Mouse (Mus musculus) layer of hippocampus, postnatal 10 days (tissue): ENCODE measurements around the gene Snx20. TPM values are rescaled to one million over a fixed set of nuclear protein-coding genes. Genes with fewer than 3 reads are reported as not detected.

Experiments
- DNase-seq, 2 experiments: peaks; one replicate each; pipeline ENCODE4 v3.0.0; 2021; ENCODE audit warnings: low spot score in 2 of 2
- total RNA-seq, 2 experiments: library from RNA; stranded (reverse); gene quantifications; 2 replicates each; pipeline ENCODE4 v1.2.3; 2021

The Snx20 gene
- total RNA-seq, 2 experiments from 2014 or later: 1.8 to 1.9 TPM

- DNase-seq: peak; percentile 41 to 47
Observed at GRCm38 (mm10) chr8:88646837-88647778, 11.2 kb upstream of the Snx20 start, which contains the start of gene Nod2. Nod2 (plus strand) TSS chr8:88647315.

GRCm38 (mm10) chr8:88642734-88643564 is 7.0 kb upstream of the Snx20 start:
- no peak for DNase-seq

DNA sequence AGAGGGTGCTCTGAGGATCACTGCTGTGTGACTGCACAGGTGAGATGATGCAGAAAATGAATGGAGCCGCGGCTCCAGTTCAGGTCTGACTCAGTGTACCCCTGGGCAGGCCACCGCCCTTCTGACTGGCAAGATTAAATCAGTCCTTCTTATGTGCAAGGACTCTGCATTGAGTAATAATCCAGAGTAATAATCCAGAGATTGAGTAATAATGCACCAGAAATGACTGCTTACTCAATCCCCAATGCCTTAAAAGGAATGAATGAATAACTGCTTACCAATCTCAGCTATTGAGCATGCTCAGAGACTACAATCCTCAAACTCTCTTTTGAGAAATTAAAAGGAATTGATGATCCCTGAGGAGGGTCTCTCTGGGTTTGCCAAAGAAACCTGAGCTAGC is 3.0 kb upstream of the Snx20 start:
- no peak for DNase-seq

DNA sequence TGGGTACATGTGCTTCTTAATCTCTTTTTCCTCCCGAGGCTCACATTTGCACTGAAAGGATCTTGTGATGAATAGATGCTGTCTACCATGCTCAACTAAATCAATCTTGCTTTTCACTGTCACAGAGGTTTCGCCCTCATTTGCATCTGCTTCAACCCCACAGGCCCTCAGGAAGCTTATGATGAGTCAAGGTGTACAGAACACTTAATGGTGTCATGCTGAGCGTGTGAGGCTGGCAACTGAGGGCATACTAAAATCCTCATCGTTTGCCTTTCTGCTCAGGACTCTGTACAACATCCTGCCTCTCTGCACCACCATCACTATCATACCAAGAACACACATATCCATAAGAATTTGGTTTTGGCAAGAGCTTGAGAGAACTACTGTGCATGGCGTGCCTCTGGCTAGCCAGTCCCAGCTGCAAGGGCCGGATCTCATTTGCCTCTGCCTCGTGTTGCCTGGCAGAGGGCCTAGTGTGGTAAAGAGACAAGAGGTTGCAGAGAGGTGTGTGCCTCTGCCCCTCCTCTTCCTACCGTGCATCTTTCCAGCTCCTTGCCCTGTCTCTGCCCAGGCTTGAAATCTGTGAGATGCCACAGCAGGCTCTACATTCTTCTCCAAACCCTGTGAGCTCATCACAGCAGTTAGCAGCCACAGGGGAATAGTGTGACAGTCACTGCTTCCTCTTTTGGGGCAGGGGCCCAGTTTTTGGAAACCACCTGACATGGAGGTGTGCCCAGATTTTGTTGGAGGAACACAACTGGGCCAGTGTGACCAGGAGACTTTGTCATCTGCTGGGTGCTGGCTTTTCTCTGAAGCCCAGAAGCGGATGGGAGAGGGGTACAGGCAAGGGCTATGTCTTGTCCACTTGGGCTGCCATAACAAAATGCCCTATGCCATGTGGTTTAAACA is 1.4 kb upstream of the Snx20 start:
- DNase-seq: no peak

- no peak for DNase-seq
Observed at GRCm38 (mm10) chr8:88633343-88633765, 2.6 kb downstream of the Snx20 start.

DNA sequence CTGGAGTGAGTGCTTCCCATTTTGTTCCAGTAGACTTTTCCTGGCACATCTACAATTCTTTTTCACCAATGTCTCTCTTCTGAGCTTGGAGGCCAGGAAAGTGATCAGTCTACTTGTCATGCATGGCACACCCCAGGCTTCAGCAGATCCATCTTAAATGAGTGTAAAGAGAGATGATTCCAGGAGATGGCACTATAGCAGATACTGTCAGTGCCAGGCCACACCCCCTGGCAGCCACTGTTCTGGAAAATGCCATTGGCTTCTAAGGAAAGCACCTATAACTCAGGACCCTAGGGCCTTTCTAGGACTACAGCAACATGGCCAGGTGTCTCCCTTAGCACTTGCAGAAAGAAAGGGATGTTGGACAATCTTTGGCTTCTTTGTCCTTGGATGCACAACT is 4.8 kb downstream of the Snx20 start:
- DNase-seq: peak in 1 of 2 experiments; percentile 39

DNA sequence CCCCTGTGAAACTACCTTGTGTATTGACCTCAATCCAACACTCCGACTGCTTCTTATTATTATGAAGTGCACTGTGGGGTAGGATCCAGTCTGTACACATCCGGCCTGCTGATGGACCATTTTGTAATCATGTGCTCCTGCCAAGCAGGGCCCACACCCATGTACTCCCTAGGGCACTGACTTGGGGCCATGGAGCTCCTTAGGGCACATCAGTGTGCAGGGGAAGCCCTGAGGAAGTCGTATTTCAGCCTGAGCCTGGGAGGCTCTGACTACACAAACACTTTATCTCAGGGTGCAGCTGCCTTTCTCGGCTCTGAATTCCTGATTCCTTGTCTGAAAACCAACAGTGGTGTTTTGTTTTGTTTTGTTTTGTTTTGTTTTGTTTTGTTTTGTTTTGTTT is 5.7 kb downstream of the Snx20 start:
- DNase-seq: no peak

DNA sequence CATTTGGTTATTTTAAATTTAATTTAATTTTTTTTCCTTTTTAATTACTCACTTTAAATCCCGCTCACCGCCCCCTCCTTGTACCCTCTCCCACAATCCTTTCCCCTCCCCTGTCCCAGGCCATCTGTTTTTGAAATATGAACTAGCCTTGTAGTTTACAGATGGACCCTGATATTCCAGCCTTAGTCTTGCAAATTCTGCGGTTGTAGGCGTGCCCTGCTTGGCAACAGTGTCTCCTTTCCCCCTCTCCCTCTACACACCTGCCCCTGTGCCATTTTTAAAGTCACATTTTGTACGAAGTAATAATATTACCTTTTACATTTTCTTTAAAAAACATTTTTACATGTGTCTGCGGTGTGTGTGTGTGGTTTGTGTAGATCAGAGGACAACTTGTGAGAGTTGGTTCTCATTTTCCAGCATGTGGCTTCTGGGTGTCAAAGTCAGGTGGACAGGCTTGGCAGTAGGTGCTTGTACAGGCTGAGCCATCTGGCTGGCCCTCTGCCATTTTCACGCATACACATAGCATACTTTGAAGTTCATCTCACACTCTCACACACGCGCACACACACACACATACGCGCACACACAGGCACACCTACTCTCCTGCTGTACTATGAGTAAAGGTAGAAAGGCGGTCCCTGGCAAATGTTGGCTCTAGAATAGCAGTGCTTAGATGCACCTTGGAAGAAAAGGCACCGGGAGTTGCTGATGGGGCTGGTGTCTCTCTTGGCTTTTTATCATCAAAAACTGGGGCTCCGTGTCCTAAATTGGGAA is 7.7 kb downstream of the Snx20 start:
- DNase-seq: peak in 1 of 2 experiments; percentile 27

DNA sequence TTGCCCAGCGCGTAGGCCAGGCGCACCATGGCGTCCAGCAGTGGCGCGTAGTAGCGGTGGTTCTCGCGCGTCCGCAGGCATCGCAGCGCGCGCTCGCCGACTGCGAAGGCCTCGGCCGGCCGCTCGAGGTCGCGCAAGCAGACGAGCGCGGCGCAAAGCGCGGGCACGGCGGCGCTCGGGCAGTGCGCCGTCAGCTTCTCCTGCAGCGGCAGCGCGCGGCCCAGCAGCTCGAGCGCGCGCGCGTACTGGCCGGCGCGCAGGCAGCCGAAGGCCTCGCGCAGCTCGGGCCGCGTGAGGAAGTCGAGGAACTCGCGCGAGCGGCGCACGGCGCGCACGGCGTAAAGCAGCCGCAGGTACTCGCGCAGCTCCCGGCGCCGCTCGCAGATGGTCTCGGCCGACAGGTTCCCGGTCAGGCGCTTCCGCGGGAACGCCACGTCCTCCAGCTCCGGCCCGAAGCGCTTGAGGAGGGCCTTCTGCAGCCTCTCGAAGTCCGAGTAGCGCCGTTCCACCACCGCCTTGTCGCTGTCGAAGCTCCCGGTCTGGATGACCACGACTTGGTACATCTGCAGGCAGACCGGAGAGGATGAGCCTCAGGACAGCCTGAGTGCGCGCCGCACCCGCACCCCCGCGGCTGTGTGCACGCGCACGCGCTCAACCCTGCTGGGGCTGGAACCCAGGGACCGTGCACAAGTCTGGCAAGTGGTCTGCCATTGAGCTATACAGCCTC is 8.5 kb downstream of the Snx20 start:
- DNase-seq: peak; percentile 66 to 81

GRCm38 (mm10) chr8:88626940-88627264 is 9.0 kb downstream of the Snx20 start:
- DNase-seq: no peak

- no peak for DNase-seq
Observed at GRCm38 (mm10) chr8:88626433-88626832, 9.5 kb downstream of the Snx20 start.

DNA sequence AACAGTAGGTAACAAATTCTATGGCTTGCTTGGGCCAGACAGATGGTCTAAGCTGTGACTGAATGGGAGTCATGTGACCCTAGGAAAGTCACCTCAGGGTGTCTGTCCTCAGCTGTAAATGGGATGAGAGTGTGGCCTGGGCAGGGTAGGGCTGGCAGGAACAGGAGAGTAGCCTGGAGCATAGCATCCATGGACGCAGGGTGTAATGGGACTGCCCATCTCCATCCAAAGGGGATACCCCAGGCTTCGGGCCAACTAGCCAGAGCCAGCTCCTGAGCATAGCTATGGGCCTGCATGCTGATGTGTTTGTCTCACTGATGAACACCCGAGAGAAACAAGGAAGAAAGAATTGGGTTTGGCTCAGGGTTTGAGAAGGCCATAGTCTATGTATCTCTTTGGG is 11.7 kb downstream of the Snx20 start:
- no peak for DNase-seq

DNA sequence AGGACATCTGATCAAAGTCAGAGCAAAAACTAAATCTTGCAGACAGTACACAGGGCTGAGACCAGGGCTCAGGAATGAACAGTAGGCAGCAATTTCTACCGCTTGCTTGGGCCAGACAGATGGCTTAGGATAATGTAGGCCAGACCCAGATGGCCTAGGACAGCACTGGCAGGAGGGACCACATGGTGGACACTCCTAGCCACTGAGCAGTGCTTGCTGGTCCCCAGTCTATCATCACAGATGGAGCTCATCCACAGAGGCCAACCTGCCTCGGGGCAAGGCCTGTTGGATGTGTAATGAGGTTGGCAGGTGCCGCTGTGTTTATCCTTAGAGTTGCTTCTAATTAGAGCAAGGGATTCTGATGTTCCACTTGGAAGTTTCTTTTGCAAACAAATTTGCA is 12.6 kb downstream of the Snx20 start:
- no peak for DNase-seq

GRCm38 (mm10) chr8:88621408-88621807 is 14.5 kb downstream of the Snx20 start:
- peak; percentile 87 to 88 for DNase-seq

DNA sequence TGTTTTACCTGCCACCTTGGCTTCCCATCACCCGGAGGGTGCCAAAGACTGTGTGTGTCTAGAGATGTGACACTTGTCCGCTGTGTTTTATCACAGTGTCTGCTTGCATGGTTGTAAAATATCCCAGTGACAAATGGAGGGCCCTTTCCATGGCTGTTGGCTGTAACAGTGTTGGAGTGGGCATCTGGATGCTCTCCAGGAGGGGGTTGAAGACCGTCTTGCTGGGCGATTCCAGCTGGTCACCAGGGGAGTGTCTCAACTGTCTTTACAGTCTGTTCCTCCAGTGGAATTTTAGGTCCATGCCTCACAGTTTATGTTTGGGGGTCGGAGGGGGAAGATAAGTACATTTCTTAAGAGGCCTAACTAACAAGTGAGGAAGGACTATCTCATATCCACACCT is 15.0 kb downstream of the Snx20 start:
- no peak for DNase-seq

GRCm38 (mm10) chr8:88619513-88619912 is 16.4 kb downstream of the Snx20 start:
- DNase-seq: no peak

DNA sequence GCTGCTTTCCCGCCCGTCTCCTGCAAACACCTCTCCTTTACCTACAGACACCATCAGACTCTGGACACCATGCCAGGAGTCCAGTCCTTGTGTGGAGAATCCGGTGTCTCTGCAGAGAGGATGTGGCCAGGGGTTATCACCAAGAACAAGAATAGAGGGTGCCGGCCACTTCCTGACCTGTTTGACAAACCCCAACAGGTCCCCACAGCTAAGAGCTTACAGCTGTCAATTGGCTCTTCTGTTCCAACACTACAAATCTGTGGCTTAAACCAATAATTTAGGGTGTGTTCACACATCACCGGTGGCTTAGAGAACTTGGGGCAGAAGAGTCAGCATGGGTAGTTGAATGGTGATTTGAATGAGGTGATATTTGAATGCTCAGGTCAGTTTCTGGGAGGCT is 17.3 kb downstream of the Snx20 start:
- DNase-seq: no peak

DNA sequence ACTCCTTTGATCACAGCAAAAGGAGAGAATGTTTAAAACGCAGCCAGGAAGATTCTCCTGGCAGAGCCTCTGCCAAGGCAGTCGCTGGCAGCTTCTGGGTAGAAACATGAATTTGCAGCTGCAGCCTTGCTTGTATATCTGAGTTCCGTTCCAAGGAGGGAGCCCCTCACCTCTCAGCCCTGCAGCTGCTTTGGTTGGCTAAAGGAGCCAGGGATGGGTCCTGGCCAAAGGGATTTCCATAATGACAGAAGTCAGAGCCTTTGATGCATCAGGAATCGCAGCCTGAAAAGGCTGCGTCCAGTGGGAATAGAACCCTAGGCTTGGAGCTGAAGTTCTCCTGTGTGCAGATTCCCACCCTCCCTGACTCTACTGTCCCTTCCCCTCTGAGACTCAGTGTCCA is 20.9 kb downstream of the Snx20 start:
- no peak for DNase-seq

- DNase-seq: no peak
Observed at GRCm38 (mm10) chr8:88610271-88610670, 25.7 kb downstream of the Snx20 start.

GRCm38 (mm10) chr8:88609036-88609435 is 26.9 kb downstream of the Snx20 start:
- no peak for DNase-seq
